Mouse (Mus musculus) lung, postnatal 0 days (tissue): ENCODE data around the gene Aasdhppt.

Source experiments
- CTCF ChIP-seq: IDR thresholded peaks from 2 replicates; pipeline ENCODE4 v1.5.1; 2016; ENCODE audit warnings: antibody characterized with exemption, mild to moderate bottlenecking
- EP300 ChIP-seq: IDR thresholded peaks from 2 replicates; pipeline ENCODE4 v1.6.1; 2016; ENCODE audit warnings: antibody characterized with exemption, mild to moderate bottlenecking, control low read depth

DNA sequence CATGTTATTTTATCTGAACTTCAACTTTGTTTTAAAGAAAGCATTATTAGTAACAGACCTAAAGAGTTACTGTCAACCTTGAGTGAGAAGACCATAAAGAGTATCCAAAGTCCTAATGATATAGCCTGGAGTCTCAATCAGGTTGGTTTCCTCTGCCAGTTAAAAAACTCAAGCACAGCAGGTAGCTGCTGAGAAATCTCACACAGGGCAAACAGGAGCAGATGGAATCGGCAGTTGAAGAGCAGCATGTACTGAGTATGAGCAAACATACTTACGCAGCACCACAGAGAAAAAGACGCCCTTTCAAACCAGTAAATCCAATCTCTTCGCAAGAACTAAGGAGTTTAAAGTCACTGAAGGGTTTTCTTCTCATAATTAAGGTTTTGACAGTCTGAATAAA, 4.7 kb upstream of the Aasdhppt start:
- TF ChIP-seq CTCF = no peak
- no peak for TF ChIP-seq EP300
